Mouse (Mus musculus) neural tube, embryonic 11.5 days (tissue): ENCODE measurements at regions not wholly inside any gene's neighbourhood (a gene's known extent, or its start where the extent isn't known, plus 50 kb on each side); places are given as distances from the start of the nearest gene placed in this dataset.
A peak's percentile ranks its signal among the peaks of the same experiment; 100 is the strongest.

Source experiments
- ATAC-seq: fragments of 200-750 bp; cut with Nextera tagmentation; 2 replicates; pipeline ENCODE4 v1.8.0; 2017; ENCODE audit warnings: moderate number of reproducible peaks, mild to moderate bottlenecking, moderate TSS enrichment, moderate library complexity; ENCODE audit not compliant: insufficient read depth, low FRiP score, low TSS enrichment
- DNase-seq: peaks from one replicate; pipeline ENCODE4 v3.0.0-alpha.2; 2015; ENCODE audit warnings: low spot score
- H3K27ac ChIP-seq: fragments of 300-500 bp; sonication (generic); 2 replicates; pipeline ENCODE4 v1.5.1; 2014; ENCODE audit warnings: low read depth, mild to moderate bottlenecking, low read length
- H3K27me3 ChIP-seq: fragments of 300-500 bp; sonication (generic); 2 replicates; pipeline ENCODE4 v1.6.1; 2014; ENCODE audit warnings: mild to moderate bottlenecking, low read length, mixed read lengths; ENCODE audit not compliant: control insufficient read depth, insufficient read depth
- H3K36me3 ChIP-seq: fragments of 300-500 bp; sonication (generic); 2 replicates; pipeline ENCODE4 v1.6.1; 2014; ENCODE audit warnings: mild to moderate bottlenecking, low read length, moderate library complexity, mixed read lengths; ENCODE audit not compliant: control insufficient read depth, insufficient read depth
- H3K4me1 ChIP-seq: fragments of 300-500 bp; sonication (generic); 2 replicates; pipeline ENCODE4 v1.6.1; 2014; ENCODE audit warnings: low read length, mixed read lengths; ENCODE audit not compliant: control insufficient read depth, insufficient read depth
- H3K4me2 ChIP-seq: fragments of 300-500 bp; sonication (generic); 2 replicates; pipeline ENCODE4 v1.6.1; 2014; ENCODE audit warnings: low read depth, mild to moderate bottlenecking, moderate library complexity
- H3K4me3 ChIP-seq: fragments of 300-500 bp; sonication (generic); 2 replicates; pipeline ENCODE4 v1.5.1; 2014; ENCODE audit warnings: low read depth, low read length
- H3K9ac ChIP-seq: fragments of 300-500 bp; sonication (generic); 2 replicates; pipeline ENCODE4 v1.6.1; 2014; ENCODE audit warnings: mild to moderate bottlenecking, low read length
- H3K9me3 ChIP-seq: fragments of 300-500 bp; sonication (generic); 2 replicates; pipeline ENCODE4 v1.6.1; 2016; ENCODE audit warnings: low read length; ENCODE audit not compliant: control insufficient read depth
- WGBS: fragments of 180-500 bp; shearing (Covaris S2); extraction: QIAGEN DNeasy Blood & Tissue Kit; methylation state at CpG from one replicate; pipeline ENCODE4 v1.1.7; 2014; 5-methylcytosine and 5-hydroxymethylcytosine counted together

- no peak overlapping the region for H3K27ac ChIP-seq
- H3K9me3 ChIP-seq = no peaks in the 10 kb centered on the region
- DNase-seq = peak; percentile 18
- no peaks in the 10 kb centered on the region for H3K36me3 ChIP-seq
- 43% methylated on average over 13 of the region's 13 CpGs for WGBS
- no peak for ATAC-seq
- no peaks in the 10 kb centered on the region for H3K27me3 ChIP-seq
- no peak overlapping the region for H3K4me3 ChIP-seq
- H3K4me1 ChIP-seq = no peaks in the 10 kb centered on the region
- H3K9ac ChIP-seq = no peak overlapping the region
- no peak overlapping the region for H3K4me2 ChIP-seq
Measured at GRCm38 (mm10) chr8:88417307-88418095, 55.5 kb upstream of the Brd7 start.

- no peak for DNase-seq
- no peak for ATAC-seq
Measured at GRCm38 (mm10) chr8:88423264-88423663, 61.3 kb upstream of the Brd7 start.

GRCm38 (mm10) chr8:88428560-88428959, 66.6 kb upstream of the Brd7 start:
- Histone ChIP-seq H3K4me3 (no peak overlapping the region), H3K27me3 (no peaks in the 10 kb centered on the region), H3K4me2 (no peak overlapping the region), H3K36me3 (no peaks in the 10 kb centered on the region), H3K9me3 (no peaks in the 10 kb centered on the region), H3K4me1 (no peaks in the 10 kb centered on the region), H3K9ac (no peak overlapping the region), H3K27ac (no peak overlapping the region)
- WGBS = 83% methylated on average over 5 of the region's 5 CpGs
- DNase-seq = no peak
- no peak for ATAC-seq

More at GRCm38 (mm10) chr8:88423264-88423663, 61.3 kb upstream of the Brd7 start:
- Histone ChIP-seq H3K9ac (no peak overlapping the region), H3K27me3 (no peaks in the 10 kb centered on the region), H3K27ac (no peak overlapping the region), H3K9me3 (no peaks in the 10 kb centered on the region), H3K4me3 (no peak overlapping the region), H3K36me3 (no peaks in the 10 kb centered on the region), H3K4me2 (no peak overlapping the region), H3K4me1 (no peaks in the 10 kb centered on the region)
- 94% methylated on average over 2 of the region's 2 CpGs for WGBS

- H3K27ac ChIP-seq = no peak overlapping the region
- H3K27me3 ChIP-seq = no peaks in the 10 kb centered on the region
- no peak overlapping the region for H3K9ac ChIP-seq
- WGBS = 46% methylated on average over 6 of the region's 6 CpGs
- no peak overlapping the region for H3K4me3 ChIP-seq
- no peaks in the 10 kb centered on the region for H3K9me3 ChIP-seq
- no peaks in the 10 kb centered on the region for H3K36me3 ChIP-seq
- DNase-seq = no peak
- H3K4me1 ChIP-seq = no peaks in the 10 kb centered on the region
- no peak for ATAC-seq
- no peak overlapping the region for H3K4me2 ChIP-seq
Measured at GRCm38 (mm10) chr8:88431389-88431788, 69.4 kb upstream of the Brd7 start.

- no peaks in the 10 kb centered on the region for H3K4me1 ChIP-seq
Measured at GRCm38 (mm10) chr8:88435686-88436085, 73.7 kb upstream of the Brd7 start.

GRCm38 (mm10) chr8:88440219-88440618, 78.2 kb upstream of the Brd7 start:
- DNase-seq (no peak), ATAC-seq (no peak)
- 69% methylated on average over 15 of the region's 15 CpGs for WGBS
- no peak overlapping the region for H3K4me2 ChIP-seq
- H3K9me3 ChIP-seq = no peaks in the 10 kb centered on the region
- no peaks in the 10 kb centered on the region for H3K4me1 ChIP-seq
- H3K27ac ChIP-seq = no peak overlapping the region
- H3K27me3 ChIP-seq = no peaks in the 10 kb centered on the region
- H3K36me3 ChIP-seq = no peaks in the 10 kb centered on the region
- no peak overlapping the region for H3K9ac ChIP-seq
- H3K4me3 ChIP-seq = no peak overlapping the region

More at GRCm38 (mm10) chr8:88435686-88436085, 73.7 kb upstream of the Brd7 start:
- Histone ChIP-seq H3K9me3 (no peaks in the 10 kb centered on the region), H3K4me3 (no peak overlapping the region), H3K9ac (no peak overlapping the region), H3K4me2 (no peak overlapping the region), H3K27ac (no peak overlapping the region), H3K36me3 (no peaks in the 10 kb centered on the region), H3K27me3 (no peaks in the 10 kb centered on the region)
- ATAC-seq (no peak), DNase-seq (no peak)
- 79% methylated on average over 2 of the region's 2 CpGs for WGBS

- 48% methylated on average over 1 of the region's 1 CpGs for WGBS
- no peak overlapping the region for H3K4me2 ChIP-seq
- no peaks in the 10 kb centered on the region for H3K4me1 ChIP-seq
- DNase-seq (no peak), ATAC-seq (no peak)
- no peak overlapping the region for H3K9ac ChIP-seq
- H3K9me3 ChIP-seq = no peaks in the 10 kb centered on the region
- H3K36me3 ChIP-seq = no peaks in the 10 kb centered on the region
- H3K27ac ChIP-seq = no peak overlapping the region
- no peaks in the 10 kb centered on the region for H3K27me3 ChIP-seq
- no peak overlapping the region for H3K4me3 ChIP-seq
Measured at GRCm38 (mm10) chr8:88443397-88443796, 77.8 kb upstream of the Nkd1 start.

- ATAC-seq = no peak
- 60% methylated on average over 6 of the region's 6 CpGs for WGBS
- peaks cover 3% of the 10 kb centered on the region; the same call in 1 of the 2 replicates for H3K27me3 ChIP-seq
Measured at GRCm38 (mm10) chr8:88447406-88447805, 73.7 kb upstream of the Nkd1 start.

GRCm38 (mm10) chr8:88447844-88448535, 73.2 kb upstream of the Nkd1 start:
- DNase-seq = no peak
- H3K27me3 ChIP-seq = peaks cover 6% of the 10 kb centered on the region
- no peak for ATAC-seq

More at GRCm38 (mm10) chr8:88447406-88447805, 73.7 kb upstream of the Nkd1 start:
- DNase-seq = no peak
- H3K4me1 ChIP-seq = peaks cover 12% of the 10 kb centered on the region
- no peaks in the 10 kb centered on the region for H3K36me3 ChIP-seq
- no peak overlapping the region for H3K4me2 ChIP-seq
- no peak overlapping the region for H3K4me3 ChIP-seq
- no peak overlapping the region for H3K9ac ChIP-seq
- H3K9me3 ChIP-seq = no peaks in the 10 kb centered on the region
- H3K27ac ChIP-seq = no peak overlapping the region

More at GRCm38 (mm10) chr8:88447844-88448535, 73.2 kb upstream of the Nkd1 start:
- Histone ChIP-seq H3K27ac (no peak overlapping the region), H3K4me3 (no peak overlapping the region), H3K9ac (no peak overlapping the region), H3K4me2 (no peak overlapping the region), H3K4me1 (peaks cover 12% of the 10 kb centered on the region), H3K36me3 (no peaks in the 10 kb centered on the region), H3K9me3 (no peaks in the 10 kb centered on the region)
- WGBS = 79% methylated on average over 8 of the region's 9 CpGs
